Mouse (Mus musculus) liver, embryonic 13.5 days (tissue): ENCODE measurements around the gene Ap1m2. TPM values are rescaled to one million over a fixed set of nuclear protein-coding genes. Genes with fewer than 3 reads are reported as not detected.
"Not testable (repeated sequence)": the region's sequence is repeated elsewhere in the genome, so short reads cannot be mapped to it uniquely, and the experiment has no call there.

ENCODE experiments used
- ATAC-seq: fragments of 200-750 bp; cut with Nextera tagmentation; 2 replicates; pipeline ENCODE4 v1.8.0; 2017; ENCODE audit warnings: low read depth, mild to moderate bottlenecking, moderate number of reproducible peaks, moderate library complexity
- DNase-seq: peaks from one replicate; pipeline ENCODE4 v3.0.0; 2022
- H3K27ac ChIP-seq: fragments of 300-500 bp; sonication (generic); 2 replicates; pipeline ENCODE4 v1.5.1; 2015; ENCODE audit warnings: moderate library complexity, mild to moderate bottlenecking, inconsistent platforms
- H3K27me3 ChIP-seq: fragments of 300-500 bp; sonication (generic); 2 replicates; pipeline ENCODE4 v1.6.1; 2015; ENCODE audit warnings: mild to moderate bottlenecking, inconsistent platforms
- H3K36me3 ChIP-seq: fragments of 300-500 bp; sonication (generic); 2 replicates; pipeline ENCODE4 v1.6.1; 2015; ENCODE audit warnings: mild to moderate bottlenecking, inconsistent platforms
- H3K4me1 ChIP-seq: fragments of 300-500 bp; sonication (generic); replicated peaks from 2 replicates; pipeline ENCODE4 v1.6.1; 2015; ENCODE audit warnings: inconsistent platforms
- H3K4me2 ChIP-seq: fragments of 300-500 bp; sonication (generic); 2 replicates; pipeline ENCODE4 v1.6.1; 2015; ENCODE audit warnings: inconsistent platforms, mild to moderate bottlenecking, moderate library complexity
- H3K4me3 ChIP-seq: fragments of 300-500 bp; sonication (generic); replicated peaks from 2 replicates; pipeline ENCODE4 v1.5.1; 2015; ENCODE audit warnings: mild to moderate bottlenecking, inconsistent platforms
- H3K9ac ChIP-seq: fragments of 300-500 bp; sonication (generic); 2 replicates; pipeline ENCODE4 v1.6.1; 2015; ENCODE audit warnings: mild to moderate bottlenecking, inconsistent platforms
- H3K9me3 ChIP-seq: fragments of 300-500 bp; sonication (generic); replicated peaks from 2 replicates; pipeline ENCODE4 v1.6.1; 2016; ENCODE audit warnings: inconsistent platforms
- WGBS: fragments of 180-500 bp; shearing (Covaris S2); methylation state at CpG from one replicate; pipeline ENCODE4 v1.1.7; 2015; ENCODE audit not compliant: insufficient replicate concordance; 5-methylcytosine and 5-hydroxymethylcytosine counted together
- polyA plus RNA-seq: library from polyadenylated mRNA; unstranded; fragments of >200 nt; fragmentation: Nextera tagmentation; extraction: Ambion mirVana; gene quantifications from 2 replicates; pipeline ENCODE4 v1.2.1, GENCODE M21; 2015

Gene Ap1m2
- polyA plus RNA-seq, 1 experiment from 2014 or later, result 0.17 TPM

- H3K4me2 ChIP-seq, result no peak overlapping the region
- H3K4me3 ChIP-seq, result no peak overlapping the region
- H3K9me3 ChIP-seq, result no peaks in the 10 kb centered on the region
- 72% methylated on average over 7 of the region's 7 CpGs for WGBS
- ATAC-seq (no peak), DNase-seq (no peak)
- no peaks in the 10 kb centered on the region for H3K27me3 ChIP-seq
- H3K9ac ChIP-seq, result peak overlapping the region; percentile 30; the same call in 1 of the 2 replicates
- H3K4me1 ChIP-seq, result peaks cover 45% of the 10 kb centered on the region
- peaks cover 100% of the 10 kb centered on the region for H3K36me3 ChIP-seq
- peak overlapping the region; percentile 70 for H3K27ac ChIP-seq
These were observed 38.5 kb downstream of the Ap1m2 start for GRCm38 (mm10) chr9:21273520-21274228.

GRCm38 (mm10) chr9:21273094-21273493 is 39.0 kb downstream of the Ap1m2 start:
- WGBS, result 86% methylated on average over 8 of the region's 8 CpGs
- DNase-seq (no peak), ATAC-seq (no peak)
- peaks cover 51% of the 10 kb centered on the region for H3K4me1 ChIP-seq
- H3K4me2 ChIP-seq, result no peak overlapping the region
- H3K27me3 ChIP-seq, result no peaks in the 10 kb centered on the region
- H3K27ac ChIP-seq, result no peak overlapping the region
- no peaks in the 10 kb centered on the region for H3K9me3 ChIP-seq
- H3K36me3 ChIP-seq, result peaks cover 100% of the 10 kb centered on the region
- H3K9ac ChIP-seq, result no peak overlapping the region
- no peak overlapping the region for H3K4me3 ChIP-seq

GRCm38 (mm10) chr9:21272391-21272790 is 39.7 kb downstream of the Ap1m2 start:
- peaks cover 100% of the 10 kb centered on the region for H3K36me3 ChIP-seq
- H3K9me3 ChIP-seq, result no peaks in the 10 kb centered on the region
- H3K4me3 ChIP-seq, result no peak overlapping the region
- DNase-seq, result no peak
- ATAC-seq, result no peak
- no peaks in the 10 kb centered on the region for H3K27me3 ChIP-seq
- H3K4me1 ChIP-seq, result peaks cover 56% of the 10 kb centered on the region
- H3K9ac ChIP-seq, result no peak overlapping the region; the same call in 1 of the 2 replicates
- WGBS, result 89% methylated on average over 9 of the region's 9 CpGs
- H3K4me2 ChIP-seq, result no peak overlapping the region
- no peak overlapping the region for H3K27ac ChIP-seq

- Histone ChIP-seq H3K4me1 (peaks cover 55% of the 10 kb centered on the region), H3K36me3 (peaks cover 84% of the 10 kb centered on the region)
- not testable (repeated sequence) for H3K4me3 ChIP-seq, H3K4me2 ChIP-seq, H3K9me3 ChIP-seq, ATAC-seq, H3K9ac ChIP-seq, H3K27me3 ChIP-seq, H3K27ac ChIP-seq, DNase-seq
- WGBS, result 69% methylated on average over 5 of the region's 5 CpGs
These were observed 42.5 kb downstream of the Ap1m2 start for GRCm38 (mm10) chr9:21269590-21269989.

- H3K27me3 ChIP-seq, result no peaks in the 10 kb centered on the region
- DNase-seq (no peak), ATAC-seq (no peak)
- peaks cover 71% of the 10 kb centered on the region for H3K36me3 ChIP-seq
- H3K4me1 ChIP-seq, result peaks cover 53% of the 10 kb centered on the region
- H3K4me2 ChIP-seq, result 0 out of 2 replicates have a peak overlapping the region, but pooled peaks have one; percentile 7
- peak overlapping the region; percentile 5; the same call in 1 of the 2 replicates for H3K9ac ChIP-seq
- H3K4me3 ChIP-seq, result no peak overlapping the region
- H3K27ac ChIP-seq, result no peak overlapping the region; the same call in 1 of the 2 replicates
- no peaks in the 10 kb centered on the region for H3K9me3 ChIP-seq
- WGBS, result 92% methylated on average over 16 of the region's 16 CpGs
These were observed 43.8 kb downstream of the Ap1m2 start for GRCm38 (mm10) chr9:21268305-21268704.

- peaks cover 57% of the 10 kb centered on the region for H3K36me3 ChIP-seq
- no peak for ATAC-seq
- DNase-seq, result no peak
- H3K4me3 ChIP-seq, result peak overlapping the region; percentile 97
- H3K9ac ChIP-seq, result peak overlapping the region; percentile 97
- WGBS, result 82% methylated on average over 5 of the region's 5 CpGs
- peak overlapping the region; percentile 100 for H3K27ac ChIP-seq
- H3K27me3 ChIP-seq, result no peaks in the 10 kb centered on the region
- no peaks in the 10 kb centered on the region for H3K9me3 ChIP-seq
- H3K4me1 ChIP-seq, result peaks cover 65% of the 10 kb centered on the region
- peak overlapping the region; percentile 81 for H3K4me2 ChIP-seq
These were observed 45.2 kb downstream of the Ap1m2 start for GRCm38 (mm10) chr9:21266889-21267288.

- DNase-seq (no peak), ATAC-seq (0 out of 2 replicates have a peak, but pooled peaks have one; percentile 9)
- Histone ChIP-seq H3K27me3 (no peaks in the 10 kb centered on the region), H3K36me3 (peaks cover 44% of the 10 kb centered on the region), H3K4me3 (peak overlapping the region; percentile 97), H3K4me2 (peak overlapping the region; percentile 81), H3K9me3 (no peaks in the 10 kb centered on the region), H3K9ac (peak overlapping the region; percentile 97), H3K27ac (peak overlapping the region; percentile 100), H3K4me1 (peaks cover 69% of the 10 kb centered on the region)
- WGBS, result 4% methylated on average over 11 of the region's 11 CpGs
These were observed 46.5 kb downstream of the Ap1m2 start for GRCm38 (mm10) chr9:21265611-21266010.

- under 1% methylated on average over 49 of the region's 49 CpGs for WGBS
- Histone ChIP-seq H3K4me2 (peak within 1 kb of the TSS; percentile 88), H3K4me3 (peak within 1 kb of the TSS; percentile 97), H3K9me3 (no peaks in the 10 kb centered on the region), H3K27ac (peak within 1 kb of the TSS; percentile 100), H3K9ac (peak within 1 kb of the TSS; percentile 97), H3K4me1 (peaks cover 69% of the 10 kb centered on the region), H3K36me3 (peaks cover 39% of the 10 kb centered on the region), H3K27me3 (no peaks in the 10 kb centered on the region)
- ATAC-seq (peak; percentile 90), DNase-seq (peak; percentile 100)
These were observed 47.1 kb downstream of the Ap1m2 start, which contains the start of gene Atg4d for GRCm38 (mm10) chr9:21265000-21265561. Atg4d (plus strand) TSS chr9:21265293.

- H3K4me2 ChIP-seq, result peak overlapping the region; percentile 88
- H3K9me3 ChIP-seq, result no peaks in the 10 kb centered on the region
- H3K4me3 ChIP-seq, result peak overlapping the region; percentile 97
- H3K36me3 ChIP-seq, result peaks cover 32% of the 10 kb centered on the region
- DNase-seq (peak; percentile 79), ATAC-seq (peak; percentile 79)
- H3K27ac ChIP-seq, result peak overlapping the region; percentile 100
- peak overlapping the region; percentile 82 for H3K9ac ChIP-seq
- 0 out of 2 replicates have a peak, but pooled peaks cover 2% of the 10 kb centered on the region for H3K27me3 ChIP-seq
- 10% methylated on average over 17 of the region's 17 CpGs for WGBS
- peaks cover 71% of the 10 kb centered on the region for H3K4me1 ChIP-seq
These were observed 47.7 kb downstream of the Ap1m2 start for GRCm38 (mm10) chr9:21264272-21264999.

- Histone ChIP-seq H3K9ac (no peak overlapping the region), H3K4me1 (peaks cover 48% of the 10 kb centered on the region), H3K4me3 (no peak overlapping the region), H3K36me3 (peaks cover 6% of the 10 kb centered on the region), H3K4me2 (no peak overlapping the region), H3K27ac (no peak overlapping the region), H3K27me3 (peaks cover 8% of the 10 kb centered on the region; the same call in 1 of the 2 replicates), H3K9me3 (no peaks in the 10 kb centered on the region)
- WGBS, result 24% methylated on average over 2 of the region's 2 CpGs
- ATAC-seq, result no peak
- DNase-seq, result no peak
These were observed 50.3 kb downstream of the Ap1m2 start for GRCm38 (mm10) chr9:21261831-21262230.

- WGBS, result 69% methylated on average over 6 of the region's 6 CpGs
- no peak overlapping the region for H3K4me2 ChIP-seq
- H3K9me3 ChIP-seq, result no peaks in the 10 kb centered on the region
- H3K27me3 ChIP-seq, result peaks cover 8% of the 10 kb centered on the region; the same call in 1 of the 2 replicates
- peaks cover 37% of the 10 kb centered on the region for H3K4me1 ChIP-seq
- DNase-seq, result no peak
- no peaks in the 10 kb centered on the region for H3K36me3 ChIP-seq
- H3K9ac ChIP-seq, result no peak overlapping the region
- H3K4me3 ChIP-seq, result no peak overlapping the region
- ATAC-seq, result no peak
- no peak overlapping the region for H3K27ac ChIP-seq
These were observed 51.6 kb downstream of the Ap1m2 start for GRCm38 (mm10) chr9:21260491-21261040.
